Mouse (Mus musculus): ENCODE measurements around the gene Adamts7. TPM values are rescaled to one million over a fixed set of nuclear protein-coding genes. Genes with fewer than 3 reads are reported as not detected.

The Adamts7 gene
- polyA plus RNA-seq (2012; rRNA removed), result 5.6 and 7.2 TPM in 2 replicates

- peaks cover 3% of the 10 kb centered on the region; the same call in 1 of the 2 replicates for H3K4me1 ChIP-seq (ENCODE audit: control insufficient read depth, insufficient read depth, low read length)
- H3K4me3 ChIP-seq (replicated peaks; ENCODE audit: extremely low read depth, low read depth, low read length), result peak within 1 kb of the TSS; percentile 73
- no peak for TF ChIP-seq CTCF (IDR thresholded peaks at IDR 0.05; ENCODE audit: insufficient read depth, low read length)
- no peak for TF ChIP-seq POLR2A (IDR thresholded peaks at IDR 0.05; ENCODE audit: borderline replicate concordance, extremely low read depth, low read depth, low read length)
- under 1% methylated on average over 55 of the region's 60 CpGs for WGBS
- peak; percentile 54 for DNase-seq
Measured at GRCm38 (mm10) chr9:90162926-90163748, at the start of gene Adamts7. Adamts7 (plus strand) TSS chr9:90163069.

GRCm38 (mm10) chr9:90113151-90113550 is 49.7 kb upstream of the Adamts7 start:
- H3K4me3 ChIP-seq (replicated peaks; ENCODE audit: extremely low read depth, low read depth, low read length), result peak overlapping the region; percentile 71
- TF ChIP-seq CTCF (IDR thresholded peaks at IDR 0.05; ENCODE audit: insufficient read depth, low read length), result no peak
- no peak for TF ChIP-seq POLR2A (IDR thresholded peaks at IDR 0.05; ENCODE audit: borderline replicate concordance, extremely low read depth, low read depth, low read length)
- peak; percentile 23 for DNase-seq
- under 1% methylated on average over 13 of the region's 13 CpGs for WGBS
- H3K4me1 ChIP-seq (ENCODE audit: control insufficient read depth, insufficient read depth, low read length), result peaks cover 18% of the 10 kb centered on the region

GRCm38 (mm10) chr9:90113651-90114566 is 49.0 kb upstream of the Adamts7 start:
- WGBS, result 1% methylated on average over 82 of the region's 82 CpGs
- H3K4me1 ChIP-seq (ENCODE audit: control insufficient read depth, insufficient read depth, low read length), result peaks cover 18% of the 10 kb centered on the region
- H3K4me3 ChIP-seq (replicated peaks; ENCODE audit: extremely low read depth, low read depth, low read length), result peak overlapping the region; percentile 93
- TF ChIP-seq CTCF (IDR thresholded peaks at IDR 0.05; ENCODE audit: insufficient read depth, low read length), result peak; percentile 35; the same call in 1 of the 2 replicates
- TF ChIP-seq POLR2A (IDR thresholded peaks at IDR 0.05; ENCODE audit: borderline replicate concordance, extremely low read depth, low read depth, low read length), result peak; percentile 52; the same call in 1 of the 2 replicates
- peak; percentile 90 for DNase-seq

- TF ChIP-seq POLR2A (IDR thresholded peaks at IDR 0.05; ENCODE audit: borderline replicate concordance, extremely low read depth, low read depth, low read length) (peak; percentile 75; the same call in 1 of the 2 replicates), CTCF (IDR thresholded peaks at IDR 0.05; ENCODE audit: insufficient read depth, low read length) (no peak)
- peak; percentile 93 for DNase-seq
- WGBS, result 1% methylated on average over 39 of the region's 40 CpGs
- Histone ChIP-seq H3K4me3 (replicated peaks; ENCODE audit: extremely low read depth, low read depth, low read length) (peak within 1 kb of the TSS; percentile 93), H3K4me1 (ENCODE audit: control insufficient read depth, insufficient read depth, low read length) (peaks cover 14% of the 10 kb centered on the region)
Measured at GRCm38 (mm10) chr9:90114567-90115307, 48.1 kb upstream of the Adamts7 start, which contains the start of gene Morf4l1. Morf4l1 (minus strand) TSS chr9:90114774.

- no peak for DNase-seq
- TF ChIP-seq POLR2A (IDR thresholded peaks at IDR 0.05; ENCODE audit: borderline replicate concordance, extremely low read depth, low read depth, low read length) (no peak), CTCF (IDR thresholded peaks at IDR 0.05; ENCODE audit: insufficient read depth, low read length) (no peak)
- Histone ChIP-seq H3K4me3 (replicated peaks; ENCODE audit: extremely low read depth, low read depth, low read length) (no peak overlapping the region), H3K4me1 (ENCODE audit: control insufficient read depth, insufficient read depth, low read length) (peaks cover 9% of the 10 kb centered on the region)
Measured at GRCm38 (mm10) chr9:90115308-90115700, 47.6 kb upstream of the Adamts7 start.

GRCm38 (mm10) chr9:90117234-90117633 is 45.6 kb upstream of the Adamts7 start:
- Histone ChIP-seq H3K4me1 (ENCODE audit: control insufficient read depth, insufficient read depth, low read length) (peaks cover 4% of the 10 kb centered on the region), H3K4me3 (replicated peaks; ENCODE audit: extremely low read depth, low read depth, low read length) (no peak overlapping the region)
- DNase-seq, result no peak
- no peak for TF ChIP-seq POLR2A (IDR thresholded peaks at IDR 0.05; ENCODE audit: borderline replicate concordance, extremely low read depth, low read depth, low read length)
- no peak for TF ChIP-seq CTCF (IDR thresholded peaks at IDR 0.05; ENCODE audit: insufficient read depth, low read length)

- no peak for DNase-seq
- Histone ChIP-seq H3K4me3 (replicated peaks; ENCODE audit: extremely low read depth, low read depth, low read length) (no peak overlapping the region), H3K4me1 (ENCODE audit: control insufficient read depth, insufficient read depth, low read length) (peaks cover 3% of the 10 kb centered on the region; the same call in 1 of the 2 replicates)
- TF ChIP-seq CTCF (IDR thresholded peaks at IDR 0.05; ENCODE audit: insufficient read depth, low read length), result no peak
- TF ChIP-seq POLR2A (IDR thresholded peaks at IDR 0.05; ENCODE audit: borderline replicate concordance, extremely low read depth, low read depth, low read length), result no peak
- WGBS, result 74% methylated on average over 4 of the region's 4 CpGs
Measured at GRCm38 (mm10) chr9:90122246-90122740, 40.6 kb upstream of the Adamts7 start.

GRCm38 (mm10) chr9:90124156-90124872 is 38.6 kb upstream of the Adamts7 start:
- TF ChIP-seq CTCF (IDR thresholded peaks at IDR 0.05; ENCODE audit: insufficient read depth, low read length) (no peak), POLR2A (IDR thresholded peaks at IDR 0.05; ENCODE audit: borderline replicate concordance, extremely low read depth, low read depth, low read length) (no peak)
- no peak overlapping the region for H3K4me3 ChIP-seq (replicated peaks; ENCODE audit: extremely low read depth, low read depth, low read length)
- H3K4me1 ChIP-seq (ENCODE audit: control insufficient read depth, insufficient read depth, low read length), result peaks cover 3% of the 10 kb centered on the region; the same call in 1 of the 2 replicates
- no peak for DNase-seq
- WGBS, result 53% methylated on average over 11 of the region's 11 CpGs
